Mouse (Mus musculus) ZHBTc4 (cell line): ENCODE results near the gene Crybg1.
"Not testable (repeated sequence)": the region's sequence is repeated elsewhere in the genome, so short reads cannot be mapped to it uniquely, and the experiment has no call there.

Experiments used
- DNase-seq: peaks from one replicate; pipeline ENCODE4 v3.0.0-alpha.2; 2011; ENCODE audit warnings: low read depth, low spot score

Gene Crybg1

DNA sequence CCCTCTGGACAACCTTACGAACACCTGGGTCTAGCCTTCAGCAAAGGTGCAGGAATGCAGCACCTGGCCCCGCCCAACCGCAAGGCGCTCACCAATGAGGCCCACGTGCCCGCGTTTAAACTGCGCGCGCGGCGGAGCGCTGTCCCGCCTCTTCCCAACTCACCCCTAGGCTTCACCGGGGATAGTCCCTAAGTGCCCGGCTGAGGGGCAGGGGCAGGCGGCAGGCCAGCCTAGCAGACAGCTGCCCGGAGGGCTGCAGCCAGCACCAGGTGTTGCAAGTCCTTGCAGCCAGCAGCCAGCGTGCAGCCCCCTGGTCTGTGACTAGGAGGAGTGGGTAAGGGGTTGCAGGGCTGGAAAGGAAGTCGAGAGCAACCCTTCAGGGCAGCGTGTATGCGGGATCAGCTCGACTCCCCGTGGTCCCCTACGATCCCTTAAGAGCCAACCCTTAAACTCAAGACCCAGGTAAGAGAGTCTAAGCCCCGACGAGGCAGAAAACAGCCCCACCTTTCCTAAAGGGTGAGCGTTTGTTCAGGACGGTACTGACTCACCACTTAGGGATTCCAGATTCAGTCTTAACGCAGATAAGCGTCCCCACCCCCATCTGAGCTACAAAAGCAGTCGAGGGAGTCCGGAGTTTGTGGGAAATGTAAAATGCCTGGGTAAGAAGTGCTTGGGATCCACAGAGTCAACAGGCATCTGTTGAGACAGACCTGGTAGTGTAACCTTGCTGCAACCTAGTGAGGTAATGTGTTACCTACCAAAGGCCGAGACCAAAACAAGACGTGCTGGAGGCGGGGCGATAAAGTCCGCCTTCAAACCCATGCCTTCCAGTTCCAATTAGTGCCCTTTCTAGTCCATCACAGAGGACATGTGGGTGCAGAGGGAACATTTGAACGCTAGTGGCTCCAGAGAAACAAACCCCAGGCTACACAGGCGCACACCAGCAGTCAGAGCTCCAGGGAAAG is 142.7 kb downstream of the Crybg1 start:
- peak; percentile 69 for DNase-seq

DNA sequence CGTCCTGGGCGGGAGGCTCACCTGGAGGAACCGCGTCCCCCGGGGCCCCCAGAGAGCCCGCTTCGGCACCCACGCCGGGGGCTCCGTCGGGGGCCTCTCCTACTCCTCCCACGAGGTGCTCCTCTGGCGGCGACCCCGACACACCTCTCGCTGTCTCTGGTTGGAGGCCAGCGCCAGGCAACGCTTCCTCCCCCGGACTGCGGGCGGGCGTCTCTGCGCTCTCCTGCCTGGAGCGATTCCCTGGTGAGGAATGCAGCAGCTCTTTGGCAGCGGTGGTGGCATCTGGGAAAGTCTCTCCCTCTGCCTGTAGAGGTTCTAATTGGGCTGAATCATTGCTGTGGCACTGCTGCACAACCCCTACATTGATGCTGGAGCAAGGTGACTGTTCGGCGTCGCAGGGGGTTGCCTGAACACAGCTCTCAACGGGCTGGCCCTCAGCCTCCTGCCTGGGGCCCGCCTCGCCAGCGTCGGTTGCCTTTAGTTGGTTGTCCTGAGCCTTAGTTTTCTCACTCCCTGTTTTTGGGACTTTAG is 144.4 kb downstream of the Crybg1 start:
- peak; percentile 68 for DNase-seq

DNA sequence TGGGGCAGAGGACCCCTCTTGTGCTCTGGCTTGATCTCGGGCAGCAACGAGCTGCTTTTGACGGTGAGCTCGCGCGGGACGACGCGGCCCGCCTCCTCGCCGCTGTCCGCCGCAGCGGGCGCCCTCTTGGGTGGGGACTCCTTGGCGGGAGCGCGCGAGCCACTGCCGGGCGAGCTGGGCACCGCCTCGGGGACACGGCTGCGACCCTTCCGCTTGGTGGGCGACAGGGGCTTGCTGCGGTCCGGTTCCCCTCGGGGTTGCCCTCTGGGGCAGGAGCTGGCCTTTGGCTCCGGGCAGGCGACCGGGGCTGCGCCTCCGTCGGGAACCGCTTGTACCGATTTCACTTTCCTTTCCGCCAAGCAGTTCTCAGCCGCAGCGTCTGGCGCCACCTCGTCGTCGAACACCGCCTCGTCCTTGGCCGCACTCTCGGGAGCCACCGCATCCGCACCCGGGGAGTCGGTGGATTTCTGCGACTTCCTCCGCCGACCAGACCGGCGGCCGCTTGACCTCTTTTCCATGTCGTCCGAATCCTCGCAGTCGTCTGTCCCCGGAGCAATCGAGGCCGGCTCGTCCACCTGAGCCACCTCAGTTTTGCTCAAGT is 145.0 kb downstream of the Crybg1 start:
- DNase-seq = peak; percentile 59

DNA sequence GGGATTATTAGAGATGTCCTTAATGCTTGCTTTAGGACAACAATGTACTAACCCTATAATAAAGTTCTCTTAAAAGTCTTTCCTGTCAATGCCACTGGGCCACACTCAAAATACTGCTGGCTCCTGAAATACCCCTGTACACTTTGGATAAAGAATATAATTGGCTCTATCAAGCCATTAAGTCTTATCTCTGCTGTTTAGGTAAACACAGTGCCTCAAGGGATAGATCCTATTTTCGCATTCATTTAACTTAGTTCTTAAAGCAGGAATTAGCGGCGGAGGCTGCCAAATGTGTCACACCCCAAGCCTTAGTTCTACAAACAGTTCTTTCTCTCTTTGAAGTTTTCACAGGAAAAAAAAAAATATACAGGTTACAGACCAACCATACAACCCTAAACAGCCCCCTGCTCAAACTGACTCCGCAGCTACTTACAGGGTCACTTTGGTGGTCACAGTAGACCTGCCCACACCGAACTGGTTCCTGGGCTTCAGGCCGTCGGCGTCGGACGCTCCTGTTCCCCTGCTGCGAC is 145.6 kb downstream of the Crybg1 start:
- no peak for DNase-seq

DNA sequence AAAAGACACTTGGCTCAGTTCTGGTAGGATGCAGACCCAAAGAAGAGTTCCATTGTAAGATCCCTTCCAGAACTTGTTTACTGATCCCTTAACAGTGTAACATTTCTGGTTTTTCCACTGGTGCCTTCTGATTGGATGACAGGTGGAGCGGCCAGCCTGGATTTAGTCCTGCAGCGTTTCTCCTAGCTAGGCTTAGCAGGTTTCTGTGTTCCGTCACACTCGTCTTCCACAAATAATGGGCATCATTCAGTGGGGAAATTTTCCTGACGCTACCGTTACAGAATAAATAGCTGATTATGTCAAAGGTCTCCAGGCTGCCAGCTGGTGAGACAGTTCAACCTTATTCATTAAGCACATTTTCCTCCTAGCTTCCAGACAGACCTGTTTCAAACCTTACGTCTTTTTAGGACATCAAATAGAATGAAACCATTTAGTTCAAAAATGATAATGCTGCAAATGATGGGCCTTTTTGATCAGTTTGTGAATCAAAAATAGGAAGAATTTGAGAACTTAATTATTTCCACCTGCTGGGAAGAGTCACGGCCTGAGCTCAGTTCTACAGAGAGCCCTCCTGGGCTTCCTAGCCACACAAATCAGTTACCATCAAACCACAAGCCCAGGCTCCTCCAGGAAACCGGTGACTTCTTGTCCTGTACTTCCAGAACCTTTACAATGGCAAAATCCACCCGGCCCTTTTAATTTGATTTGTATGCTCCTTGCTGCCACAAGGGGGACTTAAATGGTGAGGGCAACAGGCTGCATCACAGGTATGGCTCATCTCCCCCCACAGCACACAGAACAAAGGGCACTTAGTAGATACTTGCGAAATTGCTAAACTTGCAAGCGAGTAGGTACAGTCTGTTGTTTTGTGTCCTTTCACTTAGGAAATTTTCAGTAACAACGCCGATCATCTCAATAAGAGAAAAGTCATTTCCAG is 146.4 kb downstream of the Crybg1 start:
- peak; percentile 77 for DNase-seq

DNA sequence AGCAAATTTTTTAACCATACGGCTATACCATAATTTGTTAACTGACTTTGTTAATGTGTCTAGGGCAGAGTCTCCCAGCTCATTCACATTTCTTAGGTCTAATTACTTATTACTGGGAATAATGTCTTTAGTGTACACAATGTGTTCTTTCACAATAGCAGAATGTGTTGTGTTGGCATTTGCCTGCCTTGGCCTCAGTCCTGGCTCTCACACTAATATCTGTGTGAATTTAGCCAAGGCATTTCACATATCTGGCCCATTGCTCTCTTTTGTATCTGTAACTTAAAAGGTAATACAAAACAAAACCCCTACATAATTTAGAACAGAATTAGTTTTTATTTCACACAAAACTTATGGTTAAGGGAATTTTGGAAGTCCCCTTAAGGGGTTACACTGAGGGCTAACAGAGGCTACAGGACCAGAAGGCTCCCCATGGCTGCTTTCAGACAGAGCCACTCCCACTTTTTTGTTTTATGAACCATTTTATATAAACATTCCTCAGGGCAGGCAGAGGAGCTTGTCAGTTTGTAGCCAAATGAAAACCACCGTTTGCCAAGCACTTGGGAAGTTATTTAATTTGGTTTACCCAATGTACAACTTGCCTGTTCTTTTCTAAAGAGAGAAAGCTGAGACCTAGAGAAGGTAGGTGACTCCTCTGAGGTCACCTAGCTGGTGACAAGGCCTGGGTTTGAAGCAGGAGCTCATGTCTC is 148.3 kb downstream of the Crybg1 start:
- no peak for DNase-seq

DNA sequence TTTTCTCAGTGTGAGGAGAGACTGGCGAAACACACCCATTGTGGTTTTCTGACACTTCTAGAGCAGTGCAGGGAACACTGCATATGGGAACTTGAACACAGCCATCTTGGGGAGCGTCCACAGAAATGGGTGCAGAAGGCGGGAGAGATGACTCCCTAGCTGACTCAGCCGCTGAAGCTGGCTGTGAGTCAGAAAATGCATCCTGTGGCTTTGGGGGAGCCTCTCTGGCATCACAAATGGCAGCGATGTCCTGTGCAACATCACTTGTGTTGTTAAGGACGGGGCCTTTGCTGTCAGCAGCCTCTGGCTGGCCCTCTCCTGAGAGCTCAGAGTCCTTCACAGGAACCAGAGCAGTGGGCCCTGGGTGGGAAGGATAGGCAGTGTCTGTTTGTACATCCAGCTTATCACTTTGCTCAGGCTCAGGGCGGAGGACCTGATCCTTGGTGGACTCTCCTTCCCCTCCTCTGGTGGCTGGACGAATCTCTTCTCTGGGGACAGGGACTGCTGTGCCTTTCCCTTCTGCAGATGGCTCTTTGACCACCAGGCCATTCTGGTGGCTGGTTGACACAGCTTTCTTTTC is 150.1 kb downstream of the Crybg1 start:
- DNase-seq = no peak

DNA sequence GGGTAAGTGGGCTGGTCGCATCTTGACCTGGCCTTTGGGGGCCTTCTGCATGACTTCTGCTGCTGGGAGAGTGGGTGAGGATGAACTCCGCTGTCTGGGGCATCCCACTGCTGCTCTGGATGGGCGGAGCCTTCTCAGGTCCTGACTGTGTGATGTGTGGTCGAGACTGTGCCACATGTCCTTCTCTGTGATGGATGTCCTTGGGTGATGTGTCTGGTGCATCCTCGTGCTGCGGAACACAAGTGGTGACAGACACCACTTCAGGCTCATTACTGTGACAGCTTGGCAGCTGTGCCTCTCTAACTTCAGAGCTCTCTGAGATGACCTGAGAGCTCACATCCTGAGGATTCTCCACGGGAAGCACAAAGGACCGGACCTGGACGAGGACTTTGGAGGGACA is 150.6 kb downstream of the Crybg1 start:
- DNase-seq = no peak

DNA sequence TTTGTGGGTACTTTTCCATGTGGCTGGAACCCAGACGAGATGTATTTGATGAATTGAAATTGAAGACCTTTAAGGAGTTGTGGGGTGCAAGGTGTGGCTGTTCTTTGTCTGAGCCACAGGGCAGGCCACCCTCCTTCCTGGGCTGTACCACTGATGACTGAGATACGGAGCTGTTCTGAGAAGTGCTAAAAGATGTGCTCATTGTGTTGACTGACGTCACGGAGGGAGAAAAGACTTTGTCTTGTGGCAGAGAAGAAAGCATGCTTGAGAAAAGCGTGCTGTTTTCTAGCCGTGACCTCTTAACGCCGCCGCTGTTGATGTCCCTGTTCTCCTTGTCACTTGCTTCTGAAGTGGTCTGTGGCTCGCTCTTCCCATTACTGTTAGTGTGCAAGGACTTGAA is 151.4 kb downstream of the Crybg1 start:
- no peak for DNase-seq

DNA sequence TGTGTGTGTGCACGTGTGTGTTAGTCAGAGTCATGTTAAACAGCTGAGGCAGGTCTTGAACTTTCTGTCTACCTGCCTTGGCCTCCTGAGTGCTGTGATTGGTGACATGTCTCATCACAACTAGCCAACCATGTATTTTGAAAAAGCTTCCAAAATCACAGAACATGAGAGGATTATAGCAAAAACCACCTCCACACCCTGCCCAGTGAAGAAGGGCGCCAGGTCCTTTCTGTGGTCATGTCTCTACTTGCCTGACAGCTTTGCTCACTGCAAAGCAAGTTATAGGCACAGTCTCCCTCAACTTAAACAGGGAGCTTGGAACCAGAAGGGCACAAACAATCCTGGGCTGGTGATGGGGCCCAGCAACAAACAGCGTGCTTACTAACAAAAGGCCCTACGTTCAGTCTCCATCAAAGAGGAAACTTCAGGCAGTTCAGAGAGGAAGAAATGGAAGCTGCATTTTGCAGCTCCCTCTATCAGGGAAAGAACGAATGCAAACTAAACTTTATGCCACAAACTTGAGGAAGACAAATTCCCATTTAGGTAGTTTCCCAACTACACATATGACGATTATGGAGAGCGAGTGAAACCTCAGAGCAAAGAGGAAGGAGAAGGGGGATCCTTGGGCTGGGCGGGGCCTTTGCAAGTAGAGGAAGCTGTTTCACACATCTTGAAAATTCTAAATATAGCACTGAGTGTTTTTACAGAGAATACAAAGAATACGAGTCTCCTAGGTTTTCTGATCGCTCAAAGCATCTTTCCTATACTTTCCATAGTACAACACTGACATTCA is 152.6 kb downstream of the Crybg1 start:
- DNase-seq = no peak

DNA sequence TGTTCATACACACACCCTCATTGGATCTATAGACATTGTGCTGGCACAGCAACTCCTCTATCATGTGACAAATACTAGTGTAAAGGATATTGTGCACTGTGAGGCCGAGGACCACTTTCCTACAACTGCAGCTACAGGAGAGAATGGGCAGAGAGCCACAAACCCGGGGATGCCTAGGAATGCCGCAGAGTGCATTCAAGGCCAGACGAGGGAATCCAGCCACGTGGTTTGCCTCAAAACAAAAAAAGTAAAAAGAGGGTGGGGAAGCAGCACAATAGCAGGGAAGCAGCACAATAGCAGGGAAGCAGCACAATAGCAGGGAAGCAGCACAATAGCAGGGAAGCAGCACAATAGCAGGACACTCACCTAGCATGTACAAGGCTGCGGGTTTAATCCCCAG is 155.5 kb downstream of the Crybg1 start:
- peak; percentile 84 for DNase-seq

DNA sequence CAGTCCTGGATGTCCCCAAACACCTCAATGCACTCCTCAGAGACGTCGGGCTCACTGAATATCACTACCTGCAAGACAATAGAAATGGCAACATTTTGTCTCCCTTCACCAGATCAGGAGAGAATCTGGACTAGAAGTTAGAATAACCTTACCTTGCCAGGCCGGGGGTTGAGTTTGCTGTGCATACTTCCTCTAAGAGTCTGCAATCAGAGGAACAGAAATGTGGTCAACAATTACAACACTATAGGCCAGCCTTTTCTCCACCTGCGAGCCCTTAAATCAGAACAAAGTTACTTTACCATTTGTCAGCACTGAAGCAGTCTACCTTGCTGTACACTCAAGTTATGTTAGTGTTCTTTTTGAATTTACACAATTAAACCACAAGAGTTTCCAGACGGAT is 156.1 kb downstream of the Crybg1 start:
- no peak for DNase-seq

DNA sequence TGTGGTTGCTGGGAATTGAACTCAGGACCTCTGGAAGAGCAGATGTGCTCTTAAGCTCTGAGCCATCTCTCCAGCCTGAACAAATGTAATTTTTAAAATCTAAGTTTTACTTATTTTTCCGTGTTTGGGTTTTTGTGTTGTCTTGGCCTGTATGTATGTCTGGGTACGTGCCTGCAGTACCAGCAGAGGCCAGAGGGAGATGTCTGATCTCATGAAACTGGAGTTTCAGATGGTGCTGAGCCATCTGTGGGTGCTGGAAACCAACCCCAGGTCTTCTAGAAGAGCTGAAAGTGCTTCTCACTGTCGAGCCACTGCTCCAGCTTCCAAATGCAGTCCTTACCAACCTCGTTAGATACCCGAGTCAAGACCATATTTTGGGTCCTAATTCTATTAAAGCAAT is 157.4 kb downstream of the Crybg1 start:
- DNase-seq = no peak

DNA sequence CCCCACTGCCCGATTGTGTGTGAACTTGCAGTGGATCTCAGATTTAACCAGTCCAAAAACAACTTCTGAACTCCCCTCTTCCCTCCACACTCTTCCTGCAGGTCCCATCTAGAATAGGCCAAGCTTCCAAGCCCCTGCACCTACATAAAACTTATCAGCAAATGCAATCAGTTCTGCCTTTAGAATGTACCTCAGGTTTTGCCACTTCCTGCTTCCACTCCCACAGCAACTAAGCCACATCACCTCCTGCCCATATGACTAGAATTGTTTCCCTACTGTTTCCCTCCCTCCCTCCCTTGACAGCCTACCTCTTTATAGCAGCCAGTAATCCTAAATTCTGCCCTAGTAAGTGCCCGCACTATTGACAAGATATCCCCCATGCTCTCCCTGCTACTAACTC is 164.8 kb downstream of the Crybg1 start:
- no peak for DNase-seq

DNA sequence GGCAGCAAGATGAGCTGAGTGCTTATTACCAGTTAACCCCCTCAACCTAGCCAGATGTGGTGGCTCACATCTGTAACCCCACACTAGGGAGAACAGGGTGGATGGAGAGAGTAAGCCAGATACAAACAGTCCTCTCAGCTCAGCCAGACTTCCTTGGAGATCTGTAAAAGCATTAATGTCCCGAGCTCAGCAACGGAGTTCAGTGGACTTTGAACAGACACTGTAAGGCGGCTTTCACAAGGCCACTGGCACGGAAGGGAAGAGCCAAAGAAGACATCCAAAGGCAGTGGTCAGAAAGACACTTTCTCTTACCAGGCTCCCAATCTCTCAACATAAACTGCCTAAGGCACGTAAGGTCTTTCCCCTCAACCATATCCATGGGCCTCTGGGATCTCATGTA is 165.4 kb downstream of the Crybg1 start:
- no peak for DNase-seq

DNA sequence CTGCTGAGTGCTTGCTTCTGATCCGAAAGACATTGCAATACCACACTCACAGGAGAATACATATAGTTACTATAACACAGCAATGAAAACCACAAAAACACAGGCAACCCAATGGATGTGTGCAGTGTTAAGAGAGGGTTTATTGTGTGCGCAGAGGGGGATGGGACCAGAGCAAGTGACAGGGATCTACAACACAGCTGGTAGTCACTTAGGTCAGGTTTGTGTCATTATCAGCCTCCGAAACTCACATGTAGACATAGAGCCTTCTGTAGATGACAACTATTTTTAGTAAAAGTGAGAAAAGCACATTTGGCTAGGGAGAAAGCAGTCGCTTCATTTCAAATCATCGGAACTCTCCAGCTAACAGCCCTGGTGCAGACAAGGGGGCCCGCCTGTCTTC is 166.2 kb downstream of the Crybg1 start:
- no peak for DNase-seq

DNA sequence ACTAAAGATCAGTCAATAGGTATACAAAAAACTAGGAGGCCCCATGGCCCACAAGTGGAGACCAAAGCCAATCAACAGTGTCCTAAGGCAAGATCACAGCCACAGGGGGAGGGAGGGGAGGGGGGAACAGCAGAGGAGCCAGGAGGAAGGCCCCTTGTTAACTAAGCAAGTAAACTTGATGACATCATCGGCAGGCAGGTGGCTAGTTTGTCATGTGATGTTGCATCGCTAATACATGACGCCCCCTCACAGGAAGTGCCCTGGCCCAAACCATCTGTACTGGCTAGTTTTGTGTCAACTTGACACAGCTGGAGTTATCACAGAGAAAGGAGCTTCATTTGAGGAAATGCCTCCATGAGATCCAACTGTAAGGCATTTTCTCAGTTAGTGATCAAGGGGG is 167.9 kb downstream of the Crybg1 start:
- DNase-seq = not testable (repeated sequence)

DNA sequence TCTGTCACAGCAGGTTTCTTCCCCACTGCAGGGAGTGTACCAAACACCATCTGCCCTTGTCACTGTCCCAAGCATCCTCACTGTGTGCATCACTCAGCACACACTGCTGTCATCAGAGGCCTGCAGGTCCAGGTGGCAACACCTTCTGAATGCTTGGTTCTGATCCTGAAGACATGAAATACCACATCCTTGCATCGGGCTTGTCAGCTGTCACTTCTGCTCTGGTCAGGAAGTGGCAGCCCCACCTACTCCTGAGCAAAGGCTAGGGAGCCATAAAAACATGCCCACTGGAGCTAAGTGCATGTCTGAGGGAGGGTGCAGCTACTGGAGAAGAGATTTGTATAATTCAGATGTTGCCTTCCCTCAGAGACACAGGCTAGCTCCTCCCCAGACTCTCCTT is 168.6 kb downstream of the Crybg1 start:
- no peak for DNase-seq

DNA sequence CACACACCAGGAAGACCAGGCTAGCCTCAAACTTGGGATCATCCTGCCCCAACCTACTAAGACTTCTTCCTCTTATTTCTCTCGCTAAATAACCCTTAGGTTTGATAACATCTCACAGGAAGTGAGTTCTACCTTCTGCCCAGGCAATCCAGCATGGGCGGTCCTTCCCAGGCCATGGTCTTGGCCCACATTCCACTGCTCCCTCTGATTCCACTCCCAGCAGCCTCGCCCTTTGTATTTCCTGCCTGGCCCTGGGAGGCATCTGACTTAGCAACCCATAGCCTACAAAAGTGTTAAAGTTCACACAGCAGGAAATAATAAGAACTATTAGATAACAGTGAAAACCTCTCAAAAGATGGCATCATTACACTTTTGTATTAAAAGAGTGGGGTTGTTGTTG is 171.3 kb downstream of the Crybg1 start:
- peak; percentile 70 for DNase-seq

DNA sequence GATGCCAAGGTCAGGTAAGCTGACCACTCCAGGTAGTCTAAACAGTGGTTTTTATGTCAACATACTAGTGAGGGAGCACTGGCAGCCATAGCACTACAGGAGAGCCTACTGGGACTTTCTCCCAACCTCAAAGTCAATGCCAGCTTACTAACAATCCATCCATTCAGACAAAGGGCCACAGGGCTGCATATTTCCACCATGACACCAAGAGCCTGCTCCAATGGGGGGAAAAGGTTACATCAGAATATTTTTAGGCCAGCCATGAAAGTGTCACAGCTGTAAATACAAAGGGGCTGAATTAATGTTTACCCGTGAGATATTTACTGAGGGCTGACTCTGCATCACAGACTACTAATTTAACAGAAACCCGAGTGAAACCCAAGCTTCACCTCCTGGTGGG is 175.4 kb downstream of the Crybg1 start:
- DNase-seq = no peak
